8 mouse cellular contexts compared by ENCODE assay signal in genomic region chr1:118772261-118772660, GRCm38 (mm10).
A peak's percentile ranks its signal among the peaks of the same experiment; 100 is the strongest.
DNase-seq lines count a peak whose midpoint lies in the region; ATAC-seq and TF ChIP-seq lines count a peak whose summit lies in the region.

No protein-coding gene starts in this region.

- peaks cover 20% of the 10 kb centered on the region for H3K27me3 ChIP-seq in heart, embryonic 10.5 days (ENCODE audit: insufficient read depth, poor library complexity, severe bottlenecking)
- peaks cover 2% of the 10 kb centered on the region for H3K27me3 ChIP-seq in megakaryocyte, embryonic 14.5 days (replicated peaks)
- H3K27me3 ChIP-seq in stomach, postnatal 0 days (ENCODE audit: control insufficient read depth, insufficient read depth, low read length) = no peaks in the 10 kb centered on the region

- no peak overlapping the region for H3K9ac ChIP-seq in stomach, postnatal 0 days (ENCODE audit: low read length)

- no peaks in the 10 kb centered on the region for H3K9me3 ChIP-seq in heart, embryonic 10.5 days
- no peaks in the 10 kb centered on the region for H3K9me3 ChIP-seq in megakaryocyte, embryonic 14.5 days
- H3K9me3 ChIP-seq in stomach, postnatal 0 days (ENCODE audit: control insufficient read depth, low read length) = no peaks in the 10 kb centered on the region

- no peak overlapping the region for H3K4me3 ChIP-seq in heart, embryonic 10.5 days
- peak overlapping the region; percentile 20 for H3K4me3 ChIP-seq in megakaryocyte, embryonic 14.5 days (replicated peaks)
- H3K4me3 ChIP-seq in stomach, postnatal 0 days (ENCODE audit: low read depth, low read length) = no peak overlapping the region

- peak; percentile 24 for DNase-seq in cerebellum, adult 11 months
- peak; percentile 57 for DNase-seq in adipocyte (ENCODE audit: low spot score)
- peak; percentile 86 for DNase-seq in heart, embryonic 10.5 days (ENCODE audit: low spot score)
- DNase-seq in layer of hippocampus, adult 9-11 months = peak; percentile 20
- peak; percentile 74 for DNase-seq in stomach, postnatal 0 days (ENCODE audit: low spot score)

- no peak for ATAC-seq in cerebellum, adult (ENCODE audit: insufficient number of reproducible peaks, low FRiP score, low TSS enrichment)
- ATAC-seq in common myeloid progenitor, adult 5-6 weeks (replicated peaks; ENCODE audit: low read depth, poor library complexity, severe bottlenecking) = peak; percentile 92
- ATAC-seq in stomach, postnatal 0 days (ENCODE audit: low FRiP score, low TSS enrichment) = peak; percentile 43; the same call in 1 of the 2 replicates

- H3K4me2 ChIP-seq in stomach, postnatal 0 days (replicated peaks; ENCODE audit: low read depth) = no peak overlapping the region

- TF ChIP-seq CTCF in stomach, postnatal 0 days (IDR thresholded peaks at IDR 0.05; ENCODE audit: low read depth) = peak; percentile 86

- H3K36me3 ChIP-seq in heart, embryonic 10.5 days = no peaks in the 10 kb centered on the region
- no peaks in the 10 kb centered on the region for H3K36me3 ChIP-seq in megakaryocyte, embryonic 14.5 days (replicated peaks; ENCODE audit: low read length)
- no peaks in the 10 kb centered on the region for H3K36me3 ChIP-seq in stomach, postnatal 0 days (ENCODE audit: control insufficient read depth, insufficient read depth, low read length)

- H3K27ac ChIP-seq in heart, embryonic 10.5 days = no peak overlapping the region
- no peak overlapping the region for H3K27ac ChIP-seq in stomach, postnatal 0 days (replicated peaks)

- peaks cover 16% of the 10 kb centered on the region for H3K4me1 ChIP-seq in heart, embryonic 10.5 days
- H3K4me1 ChIP-seq in megakaryocyte, embryonic 14.5 days = no peaks in the 10 kb centered on the region
- H3K4me1 ChIP-seq in stomach, postnatal 0 days (replicated peaks; ENCODE audit: control insufficient read depth, insufficient read depth) = no peaks in the 10 kb centered on the region

- TF ChIP-seq EP300 in stomach, postnatal 0 days (optimal IDR thresholded peaks at IDR 0.05) = no peak

- WGBS in heart, embryonic 10.5 days = 19% methylated on average over 9 of the region's 9 CpGs
- WGBS in stomach, postnatal 0 days = 18% methylated on average over 9 of the region's 9 CpGs

Comparison
In these comparisons a context has a peak if more than half of its experiments do, and no peak if none do; other contexts are left out.
1. DNase-seq: peak in every context shown above with its lines; median percentile 86 in heart, embryonic 10.5 days; 74 in stomach, postnatal 0 days; 57 in adipocyte; 24 in cerebellum, adult 11 months; 20 in layer of hippocampus, adult 9-11 months.